Mouse (Mus musculus) heart, adult 2 months (tissue): Measurements from ENCODE around the gene Hoxa10. TPM values are rescaled to one million over a fixed set of nuclear protein-coding genes. Genes with fewer than 3 reads are reported as not detected.
A peak's percentile ranks its signal among the peaks of the same experiment; 100 is the strongest.

ENCODE experiments used
- DNase-seq, 2 experiments: peaks; one replicate each; pipeline ENCODE4 v3.0.0; 2021
- H3K27ac ChIP-seq: fragments of 200-600 bp; 2 replicates; pipeline ENCODE4 v1.8.1; 2022
- H3K27me3 ChIP-seq: fragments of 200-500 bp; 2 replicates; pipeline ENCODE4 v1.6.1; 2012; ENCODE audit warnings: mild to moderate bottlenecking, low read length, inconsistent platforms, mixed read lengths; ENCODE audit not compliant: control insufficient read depth, insufficient read depth
- H3K36me3 ChIP-seq: fragments of 200-500 bp; 2 replicates; pipeline ENCODE4 v1.6.1; 2012; ENCODE audit warnings: low read length, inconsistent platforms; ENCODE audit not compliant: control insufficient read depth, insufficient read depth
- H3K4me1 ChIP-seq: fragments of 200-500 bp; 2 replicates; pipeline ENCODE4 v1.6.1; 2011; ENCODE audit warnings: low read length; ENCODE audit not compliant: control insufficient read depth, insufficient read depth
- H3K4me3 ChIP-seq: fragments of 200-600 bp; 2 replicates; pipeline ENCODE4 v1.8.1; 2022
- H3K79me2 ChIP-seq: fragments of 200-500 bp; replicated peaks from 2 replicates; pipeline ENCODE4 v1.6.1; 2012; ENCODE audit warnings: mild to moderate bottlenecking, inconsistent platforms, low read length, moderate library complexity, mixed read lengths; ENCODE audit not compliant: control insufficient read depth, insufficient read depth
- H3K9ac ChIP-seq: fragments of 200-500 bp; 2 replicates; pipeline ENCODE4 v1.6.1; 2012; ENCODE audit warnings: low read depth, mild to moderate bottlenecking, control low read depth, inconsistent platforms, low read length, mixed read lengths
- CTCF ChIP-seq: fragments of 200-600 bp; IDR thresholded peaks from 2 replicates; pipeline ENCODE4 v1.8.1; 2022; ENCODE audit warnings: antibody characterized with exemption, mild to moderate bottlenecking, moderate library complexity
- EP300 ChIP-seq: fragments of 200-500 bp; IDR thresholded peaks from 2 replicates; pipeline ENCODE4 v1.6.1; 2011; ENCODE audit warnings: low read depth, low read length, control low read depth; ENCODE audit not compliant: insufficient read depth
- POLR2A ChIP-seq: fragments of 200-500 bp; IDR thresholded peaks from 2 replicates; pipeline ENCODE4 v1.6.1; 2011; ENCODE audit warnings: mild to moderate bottlenecking, low read depth, low read length, control low read depth; ENCODE audit not compliant: insufficient read depth
- WGBS: fragments of 180-500 bp; shearing (Covaris S2); methylation state at CpG from one replicate; pipeline ENCODE4 v1.1.7; 2018; 5-methylcytosine and 5-hydroxymethylcytosine counted together
- intact Hi-C: fragments of 180-260 bp; cut with DNase I; formaldehyde crosslinking; loops from one replicate; pipeline ENCODE4 v1.15.1; 2025
- polyA plus RNA-seq: library from polyadenylated mRNA; depleted of rRNA; stranded (reverse); fragments of >200 nt; gene quantifications from 2 replicates; pipeline ENCODE4 v1.2.3, GENCODE M21; 2012
- total RNA-seq, 2 experiments: library from RNA; stranded (reverse); gene quantifications; 2 replicates each; pipeline ENCODE4 v1.2.3; 2021

The Hoxa10 gene
- total and polyA plus RNA-seq, 3 experiments, result not detected

GRCm38 (mm10) chr6:52223939-52224760, 16.5 kb downstream of the Hoxa10 start:
- peaks cover 35% of the 10 kb centered on the region for H3K27me3 ChIP-seq
- 12% methylated on average over 24 of the region's 24 CpGs for WGBS
- H3K4me1 ChIP-seq, result peaks cover 1% of the 10 kb centered on the region; the same call in 1 of the 2 replicates
- TF ChIP-seq POLR2A, result no peak
- no peak for TF ChIP-seq CTCF
- no peak for TF ChIP-seq EP300
- intact Hi-C loops, result loop anchor here (5.0 kb wide), 2 partner anchors 347 to 842 kb away; no protein-coding TSS in a partner anchor
- DNase-seq, result no peak
- no peak overlapping the region for H3K4me3 ChIP-seq
- no peaks in the 10 kb centered on the region for H3K36me3 ChIP-seq
- H3K79me2 ChIP-seq, result no peaks in the 10 kb centered on the region
- H3K27ac ChIP-seq, result no peak overlapping the region
- no peak overlapping the region for H3K9ac ChIP-seq

- Histone ChIP-seq H3K4me1 (peaks cover 1% of the 10 kb centered on the region; the same call in 1 of the 2 replicates), H3K27me3 (peaks cover 38% of the 10 kb centered on the region), H3K79me2 (no peaks in the 10 kb centered on the region), H3K27ac (no peak overlapping the region), H3K4me3 (no peak overlapping the region), H3K9ac (no peak overlapping the region), H3K36me3 (no peaks in the 10 kb centered on the region)
- intact Hi-C loops, result loop anchor here (5.0 kb wide), 2 partner anchors 345 to 840 kb away; no protein-coding TSS in a partner anchor
- DNase-seq, result no peak
- TF ChIP-seq CTCF (no peak), EP300 (no peak), POLR2A (no peak)
- 48% methylated on average over 13 of the region's 13 CpGs for WGBS
Measured at GRCm38 (mm10) chr6:52222729-52223128, 17.9 kb downstream of the Hoxa10 start.

GRCm38 (mm10) chr6:52221993-52222685, 18.5 kb downstream of the Hoxa10 start:
- WGBS, result 14% methylated on average over 21 of the region's 21 CpGs
- Histone ChIP-seq H3K4me3 (no peak overlapping the region; the same call in 1 of the 2 replicates), H3K27me3 (peaks cover 42% of the 10 kb centered on the region), H3K9ac (no peak overlapping the region), H3K36me3 (no peaks in the 10 kb centered on the region), H3K27ac (no peak overlapping the region), H3K4me1 (peaks cover 1% of the 10 kb centered on the region; the same call in 1 of the 2 replicates), H3K79me2 (no peaks in the 10 kb centered on the region)
- DNase-seq, result peak in 1 of 2 experiments; percentile 20
- intact Hi-C loops, result loop anchor here (1.0 to 5.0 kb wide), 4 partner anchors 11 to 840 kb away; no protein-coding TSS in a partner anchor
- TF ChIP-seq POLR2A (no peak), EP300 (no peak)

GRCm38 (mm10) chr6:52221337-52221992, 19.2 kb downstream of the Hoxa10 start, which contains the start of gene Hoxa7:
Gene Hoxa7 (minus strand): TSS chr6:52221854.
- Histone ChIP-seq H3K27me3 (peaks cover 43% of the 10 kb centered on the region), H3K4me1 (peaks cover 1% of the 10 kb centered on the region; the same call in 1 of the 2 replicates), H3K27ac (no peak within 1 kb of the TSS), H3K79me2 (no peaks in the 10 kb centered on the region), H3K9ac (peak within 1 kb of the TSS; percentile 39), H3K4me3 (peak within 1 kb of the TSS; percentile 58), H3K36me3 (no peaks in the 10 kb centered on the region)
- intact Hi-C loops, result loop anchor here (1.0 to 5.0 kb wide), 4 partner anchors 10 to 839 kb away; no protein-coding TSS in a partner anchor
- TF ChIP-seq CTCF (no peak), EP300 (peak; percentile 90; the same call in 1 of the 2 replicates), POLR2A (no peak)
- DNase-seq, result peak; percentile 84 to 91
- WGBS, result 2% methylated on average over 46 of the region's 46 CpGs

GRCm38 (mm10) chr6:52220865-52221310, 19.8 kb downstream of the Hoxa10 start:
- H3K27me3 ChIP-seq, result peaks cover 43% of the 10 kb centered on the region
- no peak overlapping the region for H3K9ac ChIP-seq
- H3K79me2 ChIP-seq, result no peaks in the 10 kb centered on the region
- no peaks in the 10 kb centered on the region for H3K36me3 ChIP-seq
- TF ChIP-seq EP300, result no peak
- no peak for TF ChIP-seq CTCF
- no peak for TF ChIP-seq POLR2A
- WGBS, result 21% methylated on average over 12 of the region's 12 CpGs
- H3K4me1 ChIP-seq, result peaks cover 1% of the 10 kb centered on the region; the same call in 1 of the 2 replicates
- intact Hi-C loops, result loop anchor here (1.0 to 5.0 kb wide), 4 partner anchors 10 to 839 kb away; no protein-coding TSS in a partner anchor
- peak in 1 of 2 experiments; percentile 25 for DNase-seq
- H3K27ac ChIP-seq, result no peak overlapping the region
- H3K4me3 ChIP-seq, result no peak overlapping the region; the same call in 1 of the 2 replicates
